Mouse (Mus musculus): Measurements from ENCODE around the gene Cox18. TPM values are rescaled to one million over a fixed set of nuclear protein-coding genes. Genes with fewer than 3 reads are reported as not detected.
"Not testable (repeated sequence)": the region's sequence is repeated elsewhere in the genome, so short reads cannot be mapped to it uniquely, and the experiment has no call there.

Gene Cox18
- 34.8 and 37.3 TPM in 2 replicates for polyA plus RNA-seq (2014; fragmentation: Nextera tagmentation; extraction: Ambion mirVana)

DNA sequence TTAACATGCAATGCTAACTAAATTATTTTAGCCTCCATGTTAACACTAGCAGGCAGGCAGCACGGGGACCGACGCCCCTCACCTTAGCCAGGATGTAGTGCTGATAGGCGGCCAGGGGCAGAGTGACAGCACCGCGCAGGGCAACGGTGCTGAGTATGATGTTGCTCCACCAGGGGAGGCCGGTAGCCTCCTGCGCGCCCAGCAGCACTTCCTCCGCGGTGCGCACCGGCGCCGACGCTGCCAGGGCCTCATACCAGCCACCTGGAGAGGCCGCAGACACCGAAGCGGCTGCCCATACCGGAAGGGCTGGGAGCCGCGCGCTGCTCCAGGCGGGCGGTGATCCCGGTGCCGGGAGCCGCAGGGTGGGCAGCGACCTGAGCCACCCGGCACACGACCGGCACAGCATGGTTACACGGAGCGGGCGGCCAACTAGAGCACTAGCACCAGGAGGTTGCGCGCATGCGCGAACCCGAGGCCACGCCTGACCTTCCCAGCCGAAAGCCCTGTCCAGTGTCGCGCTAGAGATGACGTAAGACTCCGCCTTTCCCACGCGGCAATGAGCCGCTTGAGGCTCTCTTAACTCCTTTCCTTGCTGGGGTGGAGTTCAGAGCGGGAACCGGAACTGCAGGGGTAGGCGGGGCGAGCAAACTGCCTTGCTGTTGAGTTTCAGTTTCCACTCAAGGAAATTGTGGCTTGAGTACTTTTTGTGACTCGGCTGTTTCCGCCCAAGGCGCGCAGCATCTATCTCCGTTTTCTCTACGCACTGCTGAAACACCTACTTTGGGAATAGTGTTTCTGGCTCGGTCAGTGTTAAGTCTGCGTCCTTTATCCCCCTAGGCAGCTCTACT lies at the start of gene Cox18:
Cox18 (minus strand) TSS at position 468 of the 848 bp plus-strand sequence.
- H3K4me2 ChIP-seq: peak within 1 kb of the TSS; percentile 78
- peaks cover 6% of the 10 kb centered on the region for H3K4me1 ChIP-seq (ENCODE audit: control insufficient read depth, insufficient read depth, low read length)
- H3K27me3 ChIP-seq (ENCODE audit: control insufficient read depth, insufficient read depth, low read length): no peaks in the 10 kb centered on the region
- peak within 1 kb of the TSS; percentile 74 for H3K4me3 ChIP-seq (ENCODE audit: low read depth, low read length)
- no peaks in the 10 kb centered on the region for H3K9me3 ChIP-seq (replicated peaks; ENCODE audit: control insufficient read depth, low read length)
- under 1% methylated on average over 62 of the region's 62 CpGs for WGBS (ENCODE audit: insufficient replicate concordance)
- H3K36me3 ChIP-seq (ENCODE audit: control insufficient read depth, insufficient read depth, low read length): peaks cover 3% of the 10 kb centered on the region; the same call in 1 of the 2 replicates
- ATAC-seq (replicated peaks; ENCODE audit: insufficient number of reproducible peaks, low FRiP score, low TSS enrichment): peak; percentile 97
- peak within 1 kb of the TSS; percentile 93 for H3K9ac ChIP-seq (ENCODE audit: low read depth, low read length)
- peak within 1 kb of the TSS; percentile 91 for H3K27ac ChIP-seq (ENCODE audit: low read depth, low read length)

DNA sequence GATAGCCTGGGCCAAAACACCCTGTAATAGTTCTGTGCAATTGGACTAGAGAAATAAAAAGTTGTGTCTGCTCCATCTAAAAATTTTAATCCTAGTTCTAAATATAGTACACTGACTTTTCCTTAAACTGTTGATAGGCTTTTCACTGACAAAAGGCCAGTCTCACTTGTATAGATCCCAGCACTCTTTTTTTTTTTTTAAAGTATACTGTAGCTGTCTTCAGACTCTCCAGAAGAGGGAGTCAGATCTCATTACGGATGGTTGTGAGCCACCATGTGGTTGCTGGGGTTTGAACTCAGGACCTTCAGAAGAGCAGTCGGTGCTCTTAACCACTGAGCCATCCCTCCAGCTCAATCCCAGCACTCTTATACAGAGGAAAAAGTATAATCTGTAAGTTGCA lies 38.4 kb upstream of the Cox18 start:
- H3K27ac ChIP-seq (ENCODE audit: low read depth, low read length); H3K9me3 ChIP-seq (replicated peaks; ENCODE audit: control insufficient read depth, low read length); H3K4me1 ChIP-seq (ENCODE audit: control insufficient read depth, insufficient read depth, low read length); H3K4me3 ChIP-seq (ENCODE audit: low read depth, low read length); H3K27me3 ChIP-seq (ENCODE audit: control insufficient read depth, insufficient read depth, low read length); H3K9ac ChIP-seq (ENCODE audit: low read depth, low read length); ATAC-seq (replicated peaks; ENCODE audit: insufficient number of reproducible peaks, low FRiP score, low TSS enrichment); H3K4me2 ChIP-seq: not testable (repeated sequence)
- peaks cover 19% of the 10 kb centered on the region for H3K36me3 ChIP-seq (ENCODE audit: control insufficient read depth, insufficient read depth, low read length)
- 74% methylated on average over 2 of the region's 2 CpGs for WGBS (ENCODE audit: insufficient replicate concordance)

DNA sequence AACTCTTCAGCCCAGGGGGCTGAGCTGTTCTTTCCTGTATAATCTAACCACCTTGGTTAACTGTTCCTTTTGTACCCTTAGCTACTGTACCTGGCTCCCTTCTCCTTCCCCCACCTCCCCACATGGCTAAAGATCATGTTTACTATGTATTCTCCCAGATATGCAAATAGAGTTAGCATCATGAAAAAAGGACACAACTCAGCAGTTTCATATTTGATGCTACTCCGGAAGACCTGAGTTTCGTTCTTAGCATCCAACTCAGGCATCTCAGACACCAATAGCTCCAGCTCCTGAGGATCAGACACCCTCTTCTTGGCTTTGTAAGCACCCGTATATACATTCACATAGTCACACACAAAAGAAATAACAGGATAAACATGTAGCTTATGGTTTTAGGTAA lies 33.2 kb upstream of the Cox18 start:
- Histone ChIP-seq H3K9me3 (replicated peaks; ENCODE audit: control insufficient read depth, low read length) (no peaks in the 10 kb centered on the region), H3K4me3 (ENCODE audit: low read depth, low read length) (no peak overlapping the region), H3K4me1 (ENCODE audit: control insufficient read depth, insufficient read depth, low read length) (no peaks in the 10 kb centered on the region), H3K9ac (ENCODE audit: low read depth, low read length) (no peak overlapping the region), H3K36me3 (ENCODE audit: control insufficient read depth, insufficient read depth, low read length) (peaks cover 19% of the 10 kb centered on the region), H3K27me3 (ENCODE audit: control insufficient read depth, insufficient read depth, low read length) (no peaks in the 10 kb centered on the region), H3K27ac (ENCODE audit: low read depth, low read length) (no peak overlapping the region), H3K4me2 (no peak overlapping the region)
- no peak for ATAC-seq (replicated peaks; ENCODE audit: insufficient number of reproducible peaks, low FRiP score, low TSS enrichment)
- 96% methylated on average over 3 of the region's 3 CpGs for WGBS (ENCODE audit: insufficient replicate concordance)

DNA sequence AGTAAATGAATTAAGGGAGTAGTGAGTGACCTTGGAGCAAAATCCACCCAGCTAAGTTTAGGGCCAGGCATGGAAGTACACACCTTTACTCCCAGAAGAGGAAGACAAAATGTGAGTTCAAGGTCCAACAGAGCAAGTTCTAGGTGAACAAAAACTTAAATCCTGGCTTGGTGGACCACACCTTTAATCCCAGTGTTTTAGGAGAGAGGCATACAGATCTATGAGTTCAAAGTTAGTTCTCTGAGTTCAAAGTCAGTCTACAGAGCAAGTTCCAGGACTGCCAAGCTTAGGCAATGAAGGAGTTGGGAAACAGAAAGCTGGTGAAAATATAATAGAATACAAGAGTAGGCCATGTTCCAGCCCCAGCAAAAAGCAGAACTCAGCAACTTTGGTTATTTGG lies 23.7 kb upstream of the Cox18 start:
- no peaks in the 10 kb centered on the region for H3K4me1 ChIP-seq (ENCODE audit: control insufficient read depth, insufficient read depth, low read length)
- H3K4me3 ChIP-seq (ENCODE audit: low read depth, low read length): no peak overlapping the region
- no peaks in the 10 kb centered on the region for H3K27me3 ChIP-seq (ENCODE audit: control insufficient read depth, insufficient read depth, low read length)
- no peaks in the 10 kb centered on the region for H3K9me3 ChIP-seq (replicated peaks; ENCODE audit: control insufficient read depth, low read length)
- no peak for ATAC-seq (replicated peaks; ENCODE audit: insufficient number of reproducible peaks, low FRiP score, low TSS enrichment)
- H3K4me2 ChIP-seq: no peak overlapping the region
- H3K27ac ChIP-seq (ENCODE audit: low read depth, low read length): no peak overlapping the region
- no peak overlapping the region for H3K9ac ChIP-seq (ENCODE audit: low read depth, low read length)
- H3K36me3 ChIP-seq (ENCODE audit: control insufficient read depth, insufficient read depth, low read length): peaks cover 46% of the 10 kb centered on the region

DNA sequence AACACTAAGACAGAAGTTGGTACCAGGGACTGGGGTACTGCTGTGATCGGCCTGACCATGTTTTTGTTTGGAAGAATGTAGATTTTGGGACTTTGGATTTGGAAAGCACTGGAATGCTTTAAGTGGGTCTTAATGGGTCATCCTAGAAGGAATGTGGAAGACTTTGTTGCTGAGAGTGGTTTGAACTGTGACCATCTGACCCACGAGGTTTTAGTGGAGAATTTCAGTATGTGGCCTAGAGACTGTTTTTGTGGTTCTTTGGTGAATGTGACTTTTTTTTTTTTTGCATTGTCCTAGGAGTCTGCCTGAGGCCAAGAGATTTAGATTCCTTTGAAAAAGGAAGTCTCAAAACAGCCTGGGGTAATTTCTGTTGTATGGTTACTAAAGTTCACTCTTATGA lies 23.2 kb upstream of the Cox18 start:
- WGBS (ENCODE audit: insufficient replicate concordance): 90% methylated on average over 2 of the region's 2 CpGs
- H3K4me1 ChIP-seq (ENCODE audit: control insufficient read depth, insufficient read depth, low read length): no peaks in the 10 kb centered on the region
- H3K9me3 ChIP-seq (replicated peaks; ENCODE audit: control insufficient read depth, low read length): no peaks in the 10 kb centered on the region
- H3K27ac ChIP-seq (ENCODE audit: low read depth, low read length): no peak overlapping the region
- no peak overlapping the region for H3K9ac ChIP-seq (ENCODE audit: low read depth, low read length)
- no peak overlapping the region for H3K4me2 ChIP-seq
- no peak overlapping the region for H3K4me3 ChIP-seq (ENCODE audit: low read depth, low read length)
- H3K27me3 ChIP-seq (ENCODE audit: control insufficient read depth, insufficient read depth, low read length): no peaks in the 10 kb centered on the region
- peaks cover 46% of the 10 kb centered on the region for H3K36me3 ChIP-seq (ENCODE audit: control insufficient read depth, insufficient read depth, low read length)
- no peak for ATAC-seq (replicated peaks; ENCODE audit: insufficient number of reproducible peaks, low FRiP score, low TSS enrichment)

DNA sequence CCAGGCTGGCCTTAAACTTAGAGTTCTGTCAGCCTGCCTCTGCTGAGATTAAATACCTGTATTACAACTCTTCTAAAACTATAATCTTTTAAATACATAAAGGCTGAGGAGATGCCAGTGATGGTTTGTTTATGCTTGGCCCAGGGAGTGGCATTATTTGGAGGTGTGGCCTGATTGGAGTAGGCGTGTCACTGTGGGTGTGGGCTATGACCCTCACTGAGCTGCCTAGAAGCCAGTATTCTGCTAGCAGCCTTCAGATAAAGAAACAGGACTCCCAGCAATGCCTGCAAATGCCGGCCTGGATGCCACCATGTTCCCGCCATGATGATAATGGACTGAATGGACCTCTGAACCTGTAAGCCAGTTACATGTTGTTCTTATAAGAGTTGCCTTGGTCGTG lies 22.8 kb upstream of the Cox18 start:
- Histone ChIP-seq H3K9me3 (replicated peaks; ENCODE audit: control insufficient read depth, low read length) (no peaks in the 10 kb centered on the region), H3K4me2 (no peak overlapping the region), H3K4me3 (ENCODE audit: low read depth, low read length) (no peak overlapping the region), H3K27ac (ENCODE audit: low read depth, low read length) (no peak overlapping the region), H3K36me3 (ENCODE audit: control insufficient read depth, insufficient read depth, low read length) (peaks cover 42% of the 10 kb centered on the region), H3K27me3 (ENCODE audit: control insufficient read depth, insufficient read depth, low read length) (no peaks in the 10 kb centered on the region), H3K9ac (ENCODE audit: low read depth, low read length) (no peak overlapping the region), H3K4me1 (ENCODE audit: control insufficient read depth, insufficient read depth, low read length) (no peaks in the 10 kb centered on the region)
- 75% methylated on average over 4 of the region's 4 CpGs for WGBS (ENCODE audit: insufficient replicate concordance)
- ATAC-seq (replicated peaks; ENCODE audit: insufficient number of reproducible peaks, low FRiP score, low TSS enrichment): no peak; the same call in 1 of the 2 replicates

DNA sequence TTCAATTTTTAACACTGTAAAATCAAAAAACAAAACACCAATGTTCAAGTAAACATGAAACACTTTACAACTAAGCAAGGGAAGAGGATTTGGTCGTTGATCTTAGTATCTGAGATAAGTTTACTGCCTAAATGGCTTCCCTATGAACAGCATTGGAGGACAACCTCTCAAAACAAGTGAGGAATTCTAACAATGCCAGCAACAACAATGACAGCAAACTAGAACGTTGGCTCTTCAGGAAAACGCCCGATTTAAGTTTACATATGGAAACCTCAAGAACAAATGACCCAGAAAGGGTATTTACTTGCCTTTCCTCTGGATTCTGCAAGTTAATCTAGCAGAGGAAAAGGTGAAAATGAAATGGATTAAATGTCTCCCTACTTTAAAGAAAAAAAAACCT lies 21.6 kb upstream of the Cox18 start:
- no peaks in the 10 kb centered on the region for H3K27me3 ChIP-seq (ENCODE audit: control insufficient read depth, insufficient read depth, low read length)
- no peaks in the 10 kb centered on the region for H3K9me3 ChIP-seq (replicated peaks; ENCODE audit: control insufficient read depth, low read length)
- no peak for ATAC-seq (replicated peaks; ENCODE audit: insufficient number of reproducible peaks, low FRiP score, low TSS enrichment)
- H3K4me1 ChIP-seq (ENCODE audit: control insufficient read depth, insufficient read depth, low read length): no peaks in the 10 kb centered on the region
- no peak overlapping the region for H3K9ac ChIP-seq (ENCODE audit: low read depth, low read length)
- H3K27ac ChIP-seq (ENCODE audit: low read depth, low read length): no peak overlapping the region
- peaks cover 38% of the 10 kb centered on the region for H3K36me3 ChIP-seq (ENCODE audit: control insufficient read depth, insufficient read depth, low read length)
- H3K4me3 ChIP-seq (ENCODE audit: low read depth, low read length): no peak overlapping the region
- WGBS (ENCODE audit: insufficient replicate concordance): 55% methylated on average over 4 of the region's 4 CpGs
- H3K4me2 ChIP-seq: no peak overlapping the region

DNA sequence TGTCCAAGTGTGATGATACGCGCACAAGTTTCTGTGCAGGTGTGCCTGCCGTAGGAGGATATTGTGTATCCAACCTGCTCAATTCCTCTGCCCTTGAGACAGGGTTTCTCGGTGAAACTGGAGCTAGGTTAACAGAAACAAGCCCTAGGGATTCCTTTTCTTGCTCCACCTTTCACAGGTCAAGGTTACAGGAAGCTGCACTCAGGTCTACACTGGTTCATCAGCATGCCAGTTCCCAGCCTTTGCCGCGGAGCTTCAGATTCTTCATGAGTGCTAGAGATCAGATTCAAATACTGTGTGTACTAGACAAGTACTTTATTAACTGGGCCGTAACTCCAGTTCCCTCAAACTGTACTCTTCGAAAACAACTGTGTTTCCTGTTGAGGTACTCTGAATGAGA lies 11.4 kb upstream of the Cox18 start:
- Histone ChIP-seq H3K4me1 (ENCODE audit: control insufficient read depth, insufficient read depth, low read length) (no peaks in the 10 kb centered on the region), H3K4me3 (ENCODE audit: low read depth, low read length) (no peak overlapping the region), H3K4me2 (no peak overlapping the region), H3K27me3 (ENCODE audit: control insufficient read depth, insufficient read depth, low read length) (no peaks in the 10 kb centered on the region), H3K36me3 (ENCODE audit: control insufficient read depth, insufficient read depth, low read length) (peaks cover 36% of the 10 kb centered on the region), H3K27ac (ENCODE audit: low read depth, low read length) (no peak overlapping the region), H3K9ac (ENCODE audit: low read depth, low read length) (no peak overlapping the region), H3K9me3 (replicated peaks; ENCODE audit: control insufficient read depth, low read length) (no peaks in the 10 kb centered on the region)
- no peak for ATAC-seq (replicated peaks; ENCODE audit: insufficient number of reproducible peaks, low FRiP score, low TSS enrichment)
- WGBS (ENCODE audit: insufficient replicate concordance): 95% methylated on average over 8 of the region's 8 CpGs

DNA sequence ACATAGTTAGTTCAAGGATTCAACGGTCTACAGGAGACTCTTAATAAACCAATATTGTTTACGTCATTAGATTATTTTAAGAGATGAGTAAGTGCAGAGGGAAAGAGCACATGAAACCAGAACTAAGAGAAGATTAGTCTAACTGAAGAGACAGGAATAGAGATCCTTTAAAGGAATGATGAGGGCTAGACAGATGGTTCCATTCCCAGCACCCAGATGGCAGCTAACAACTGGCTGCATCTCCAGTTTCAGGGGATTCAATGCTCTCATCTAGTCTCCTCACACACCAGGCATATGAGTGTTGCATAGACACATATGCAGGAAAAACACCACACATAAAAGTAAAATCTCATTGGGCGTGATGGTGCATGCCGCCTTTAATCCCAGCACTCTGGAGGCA lies 9.5 kb upstream of the Cox18 start:
- no peaks in the 10 kb centered on the region for H3K4me1 ChIP-seq (ENCODE audit: control insufficient read depth, insufficient read depth, low read length)
- H3K9me3 ChIP-seq (replicated peaks; ENCODE audit: control insufficient read depth, low read length): no peaks in the 10 kb centered on the region
- no peaks in the 10 kb centered on the region for H3K27me3 ChIP-seq (ENCODE audit: control insufficient read depth, insufficient read depth, low read length)
- H3K4me2 ChIP-seq: no peak overlapping the region
- 98% methylated on average over 4 of the region's 4 CpGs for WGBS (ENCODE audit: insufficient replicate concordance)
- peaks cover 41% of the 10 kb centered on the region for H3K36me3 ChIP-seq (ENCODE audit: control insufficient read depth, insufficient read depth, low read length)
- no peak overlapping the region for H3K9ac ChIP-seq (ENCODE audit: low read depth, low read length)
- no peak overlapping the region for H3K4me3 ChIP-seq (ENCODE audit: low read depth, low read length)
- ATAC-seq (replicated peaks; ENCODE audit: insufficient number of reproducible peaks, low FRiP score, low TSS enrichment): no peak
- no peak overlapping the region for H3K27ac ChIP-seq (ENCODE audit: low read depth, low read length)

Data from heart, embryonic 11.5 days (tissue).